In the genomic region with DNA sequence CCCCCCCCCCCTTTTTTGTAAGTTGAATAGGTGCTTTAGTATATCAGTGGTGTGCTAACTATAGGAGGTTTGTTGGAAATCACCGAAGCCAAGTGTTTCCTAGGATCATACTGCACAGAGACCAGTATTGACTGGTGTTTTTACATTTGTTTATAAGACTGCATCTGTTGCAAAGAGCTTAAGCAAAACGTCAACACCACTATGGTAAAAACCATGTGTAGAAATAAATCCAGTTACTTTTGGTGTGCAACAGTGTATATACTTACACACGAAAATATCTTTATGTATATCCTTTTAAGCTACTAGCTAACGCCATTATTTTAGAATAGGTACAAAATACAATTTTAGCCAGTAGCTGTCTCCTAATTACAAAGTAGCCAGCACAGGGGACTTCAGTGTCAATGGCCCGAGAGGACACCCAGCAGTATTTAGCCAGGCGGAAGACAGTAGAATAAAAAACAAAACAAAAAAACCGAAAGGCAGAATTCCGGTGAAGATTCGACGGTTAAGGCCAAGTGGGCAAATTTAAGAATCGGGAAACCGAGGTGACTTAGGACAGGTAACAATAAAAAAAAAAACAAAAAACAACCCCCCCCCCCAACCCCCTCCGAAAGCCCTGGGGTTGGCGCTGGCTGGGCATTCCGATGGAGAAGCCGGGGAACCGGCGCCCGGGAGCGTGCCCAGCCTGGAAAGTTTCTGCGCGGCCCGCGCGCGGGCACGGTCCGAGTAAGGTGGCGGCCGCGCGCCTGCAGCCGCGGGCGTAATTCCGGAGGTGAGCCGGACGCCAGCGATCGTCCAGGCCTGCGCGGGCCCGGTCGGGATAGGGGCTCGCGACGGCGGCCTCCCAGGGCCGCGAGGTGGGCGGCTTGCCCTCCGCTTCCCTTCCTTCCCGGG, we compare ENCODE assay signal across 8 mouse cellular contexts. TPM values are rescaled to one million over a fixed set of nuclear protein-coding genes. Genes with fewer than 3 reads are reported as not detected.
A peak's percentile ranks its signal among the peaks of the same experiment; 100 is the strongest.
DNase-seq lines count a peak whose midpoint lies in the region; ATAC-seq lines count a peak whose summit lies in the region.

No protein-coding gene starts in this region.

- H3K9ac ChIP-seq in liver, embryonic 12.5 days, result peak overlapping the region; percentile 96
- H3K9ac ChIP-seq in neural tube, embryonic 15.5 days (replicated peaks), result peak overlapping the region; percentile 72

- peaks cover 32% of the 10 kb centered on the region for H3K4me1 ChIP-seq in hindbrain, embryonic 10.5 days (replicated peaks)
- peaks cover 34% of the 10 kb centered on the region for H3K4me1 ChIP-seq in liver, embryonic 12.5 days
- peaks cover 27% of the 10 kb centered on the region for H3K4me1 ChIP-seq in neural tube, embryonic 15.5 days

- H3K9me3 ChIP-seq in hindbrain, embryonic 10.5 days, result no peaks in the 10 kb centered on the region
- H3K9me3 ChIP-seq in liver, embryonic 12.5 days (replicated peaks), result no peaks in the 10 kb centered on the region
- H3K9me3 ChIP-seq in neural tube, embryonic 15.5 days (replicated peaks), result no peaks in the 10 kb centered on the region

- H3K36me3 ChIP-seq in hindbrain, embryonic 10.5 days, result no peaks in the 10 kb centered on the region
- no peaks in the 10 kb centered on the region for H3K36me3 ChIP-seq in liver, embryonic 12.5 days
- no peaks in the 10 kb centered on the region for H3K36me3 ChIP-seq in neural tube, embryonic 15.5 days

- peak; percentile 81 to 82 for DNase-seq in lung, adult 18-20 months
- DNase-seq in lung, postnatal 14 days, result no peak
- DNase-seq in R1 (ENCODE audit: low read depth, low spot score), result peak; percentile 57
- peak; percentile 82 for DNase-seq in embryo, embryonic 9.5 days (ENCODE audit: extremely low spot score)
- DNase-seq in hindbrain, embryonic 10.5 days (ENCODE audit: low spot score), result peak; percentile 83

- 3% methylated on average over 53 of the region's 53 CpGs for WGBS in hindbrain, embryonic 10.5 days
- 7% methylated on average over 53 of the region's 53 CpGs for WGBS in liver, embryonic 12.5 days (ENCODE audit: insufficient replicate concordance)
- WGBS in neural tube, embryonic 15.5 days, result 2% methylated on average over 25 of the region's 53 CpGs

- H3K4me2 ChIP-seq in liver, embryonic 12.5 days, result peak overlapping the region; percentile 80
- peak overlapping the region; percentile 55 for H3K4me2 ChIP-seq in neural tube, embryonic 15.5 days

- peak overlapping the region; percentile 97 for H3K4me3 ChIP-seq in hindbrain, embryonic 10.5 days
- peak overlapping the region; percentile 96 for H3K4me3 ChIP-seq in liver, embryonic 12.5 days
- peak overlapping the region; percentile 97 for H3K4me3 ChIP-seq in neural tube, embryonic 15.5 days (replicated peaks)

- H3K27me3 ChIP-seq in hindbrain, embryonic 10.5 days (ENCODE audit: insufficient read depth, poor library complexity, severe bottlenecking), result no peaks in the 10 kb centered on the region
- no peaks in the 10 kb centered on the region for H3K27me3 ChIP-seq in liver, embryonic 12.5 days (replicated peaks)
- H3K27me3 ChIP-seq in neural tube, embryonic 15.5 days (replicated peaks), result no peaks in the 10 kb centered on the region

- no peak for ATAC-seq in liver, embryonic 12.5 days
- ATAC-seq in neural tube, embryonic 15.5 days (ENCODE audit: low FRiP score), result peak; percentile 82
- no peak for ATAC-seq in monocyte, adult 5-6 weeks (replicated peaks; ENCODE audit: insufficient number of reproducible peaks, low FRiP score, low TSS enrichment, poor library complexity, severe bottlenecking)

- peak overlapping the region; percentile 99 for H3K27ac ChIP-seq in hindbrain, embryonic 10.5 days
- peak overlapping the region; percentile 100 for H3K27ac ChIP-seq in liver, embryonic 12.5 days
- peak overlapping the region; percentile 100 for H3K27ac ChIP-seq in neural tube, embryonic 15.5 days (replicated peaks)

RNA-seq across cellular contexts. Expression of gene Dyrk1a, which starts 1.2 kb away (rescaled TPM):
- 7.8 and 9.5 TPM in 2 replicates for polyA plus RNA-seq in hindbrain, embryonic 10.5 days (2016; fragmentation: Nextera tagmentation; extraction: Ambion mirVana)
- 4.8 and 4.9 TPM in 2 replicates for polyA plus RNA-seq in liver, embryonic 12.5 days (2016; fragmentation: Nextera tagmentation; extraction: Ambion mirVana)
- 8.9 and 9.5 TPM in 2 replicates for polyA plus RNA-seq in neural tube, embryonic 15.5 days (2015; fragmentation: Nextera tagmentation; extraction: Ambion mirVana)
- 87.6 to 107 TPM (median 95.1 TPM) in 3 replicates for total RNA-seq in monocyte, adult 5-6 weeks (2017)

RNA-seq across cellular contexts. Expression of gene Vps26c, which starts 42.0 kb away (rescaled TPM):
- 58.8 and 60.5 TPM in 2 replicates for polyA plus RNA-seq in hindbrain, embryonic 10.5 days (2016; fragmentation: Nextera tagmentation; extraction: Ambion mirVana)
- 25.8 and 27.7 TPM in 2 replicates for polyA plus RNA-seq in liver, embryonic 12.5 days (2016; fragmentation: Nextera tagmentation; extraction: Ambion mirVana)
- polyA plus RNA-seq in neural tube, embryonic 15.5 days (2015; fragmentation: Nextera tagmentation; extraction: Ambion mirVana), result 90.0 and 93.4 TPM in 2 replicates
- total RNA-seq in monocyte, adult 5-6 weeks (2017), result 27.9 to 44.3 TPM (median 39.2 TPM) in 3 replicates
